Mouse (Mus musculus) forebrain, embryonic 11.5 days (tissue): ENCODE results near the gene Phyhipl. TPM values are rescaled to one million over a fixed set of nuclear protein-coding genes. Genes with fewer than 3 reads are reported as not detected.

Source experiments
- ATAC-seq: fragments of 200-750 bp; cut with Nextera tagmentation; replicated peaks from 2 replicates; pipeline ENCODE4 v1.8.0; 2017; ENCODE audit warnings: moderate TSS enrichment; ENCODE audit not compliant: low FRiP score
- DNase-seq: peaks from one replicate; pipeline ENCODE4 v3.0.0-alpha.2; 2017; ENCODE audit warnings: low spot score
- H3K27ac ChIP-seq: fragments of 300-500 bp; sonication (generic); 2 replicates; pipeline ENCODE4 v1.5.1; 2014; ENCODE audit warnings: low read depth, low read length
- H3K27me3 ChIP-seq: fragments of 300-500 bp; sonication (generic); 2 replicates; pipeline ENCODE4 v1.6.1; 2014; ENCODE audit warnings: mild to moderate bottlenecking, low read length, mixed read lengths; ENCODE audit not compliant: control insufficient read depth, insufficient read depth
- H3K36me3 ChIP-seq: fragments of 300-500 bp; sonication (generic); 2 replicates; pipeline ENCODE4 v1.6.1; 2014; ENCODE audit warnings: mild to moderate bottlenecking, low read length, moderate library complexity, mixed read lengths; ENCODE audit not compliant: control insufficient read depth, insufficient read depth
- H3K4me1 ChIP-seq: fragments of 300-500 bp; sonication (generic); replicated peaks from 2 replicates; pipeline ENCODE4 v1.6.1; 2014; ENCODE audit warnings: low read length, mixed read lengths; ENCODE audit not compliant: control insufficient read depth, insufficient read depth
- H3K4me2 ChIP-seq: fragments of 300-500 bp; sonication (generic); 2 replicates; pipeline ENCODE4 v1.6.1; 2014; ENCODE audit warnings: low read depth, mild to moderate bottlenecking, low read length, moderate library complexity, mixed read lengths; ENCODE audit not compliant: severe bottlenecking
- H3K4me3 ChIP-seq: fragments of 300-500 bp; sonication (generic); 2 replicates; pipeline ENCODE4 v1.5.1; 2014; ENCODE audit warnings: low read depth, low read length
- H3K9ac ChIP-seq: fragments of 300-500 bp; sonication (generic); 2 replicates; pipeline ENCODE4 v1.6.1; 2014; ENCODE audit warnings: low read length
- H3K9me3 ChIP-seq: fragments of 300-500 bp; sonication (generic); 2 replicates; pipeline ENCODE4 v1.6.1; 2016; ENCODE audit warnings: low read length, mixed read lengths; ENCODE audit not compliant: control insufficient read depth
- WGBS: fragments of 180-500 bp; shearing (Covaris S2); extraction: QIAGEN DNeasy Blood & Tissue Kit; methylation state at CpG from one replicate; pipeline ENCODE4 v1.1.7; 2014; 5-methylcytosine and 5-hydroxymethylcytosine counted together
- polyA plus RNA-seq: library from polyadenylated mRNA; unstranded; fragments of >200 nt; fragmentation: Nextera tagmentation; extraction: Ambion mirVana; gene quantifications from 2 replicates; pipeline ENCODE4 v1.2.1, GENCODE M21; 2014

The Phyhipl gene
- polyA plus RNA-seq, 1 experiment from 2014 or later: 34.5 TPM

- ATAC-seq: no peak
- no peak for DNase-seq
- Histone ChIP-seq H3K36me3 (no peaks in the 10 kb centered on the region), H3K9ac (no peak overlapping the region), H3K4me3 (no peak overlapping the region), H3K4me2 (no peak overlapping the region), H3K4me1 (no peaks in the 10 kb centered on the region), H3K27ac (no peak overlapping the region), H3K27me3 (no peaks in the 10 kb centered on the region), H3K9me3 (no peaks in the 10 kb centered on the region)
- 81% methylated on average over 7 of the region's 7 CpGs for WGBS
Observed at GRCm38 (mm10) chr10:70581556-70582211, 74.1 kb downstream of the Phyhipl start.

- Histone ChIP-seq H3K9ac (no peak overlapping the region), H3K9me3 (no peaks in the 10 kb centered on the region), H3K36me3 (no peaks in the 10 kb centered on the region), H3K4me2 (no peak overlapping the region), H3K27me3 (no peaks in the 10 kb centered on the region), H3K27ac (no peak overlapping the region), H3K4me3 (no peak overlapping the region), H3K4me1 (no peaks in the 10 kb centered on the region)
- ATAC-seq (no peak), DNase-seq (peak; percentile 78)
- 29% methylated on average over 3 of the region's 3 CpGs for WGBS
Observed at GRCm38 (mm10) chr10:70563636-70564035, 92.1 kb downstream of the Phyhipl start.

GRCm38 (mm10) chr10:70552531-70552930 is 103.2 kb downstream of the Phyhipl start:
- ATAC-seq: no peak

DNA sequence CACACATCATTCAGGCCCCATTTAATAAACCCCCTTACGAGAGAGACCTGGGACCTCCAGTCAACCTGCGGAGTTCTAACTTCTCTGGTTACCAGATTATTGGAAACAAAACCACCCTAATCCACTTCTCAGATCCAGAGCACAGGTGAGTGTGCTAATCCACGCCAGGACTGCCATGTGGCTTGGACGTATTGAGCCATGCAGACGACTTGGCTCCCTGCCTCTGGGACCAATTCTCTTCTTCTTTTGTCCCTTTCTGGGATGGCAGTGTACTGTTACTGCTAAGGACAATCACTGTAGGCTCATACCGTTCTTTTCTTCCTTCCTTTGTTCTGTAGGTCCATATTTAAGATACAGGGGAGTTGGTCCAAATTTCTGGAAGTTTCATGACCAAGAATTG is 112.9 kb downstream of the Phyhipl start:
- H3K9me3 ChIP-seq: no peaks in the 10 kb centered on the region
- DNase-seq: no peak
- 77% methylated on average over 6 of the region's 6 CpGs for WGBS

More at GRCm38 (mm10) chr10:70552531-70552930, 103.2 kb downstream of the Phyhipl start:
- Histone ChIP-seq H3K4me2 (no peak overlapping the region), H3K27ac (no peak overlapping the region), H3K27me3 (no peaks in the 10 kb centered on the region), H3K9me3 (no peaks in the 10 kb centered on the region), H3K4me1 (no peaks in the 10 kb centered on the region), H3K36me3 (no peaks in the 10 kb centered on the region), H3K9ac (no peak overlapping the region), H3K4me3 (no peak overlapping the region)
- WGBS: 92% methylated on average over 3 of the region's 3 CpGs
- no peak for DNase-seq

DNA sequence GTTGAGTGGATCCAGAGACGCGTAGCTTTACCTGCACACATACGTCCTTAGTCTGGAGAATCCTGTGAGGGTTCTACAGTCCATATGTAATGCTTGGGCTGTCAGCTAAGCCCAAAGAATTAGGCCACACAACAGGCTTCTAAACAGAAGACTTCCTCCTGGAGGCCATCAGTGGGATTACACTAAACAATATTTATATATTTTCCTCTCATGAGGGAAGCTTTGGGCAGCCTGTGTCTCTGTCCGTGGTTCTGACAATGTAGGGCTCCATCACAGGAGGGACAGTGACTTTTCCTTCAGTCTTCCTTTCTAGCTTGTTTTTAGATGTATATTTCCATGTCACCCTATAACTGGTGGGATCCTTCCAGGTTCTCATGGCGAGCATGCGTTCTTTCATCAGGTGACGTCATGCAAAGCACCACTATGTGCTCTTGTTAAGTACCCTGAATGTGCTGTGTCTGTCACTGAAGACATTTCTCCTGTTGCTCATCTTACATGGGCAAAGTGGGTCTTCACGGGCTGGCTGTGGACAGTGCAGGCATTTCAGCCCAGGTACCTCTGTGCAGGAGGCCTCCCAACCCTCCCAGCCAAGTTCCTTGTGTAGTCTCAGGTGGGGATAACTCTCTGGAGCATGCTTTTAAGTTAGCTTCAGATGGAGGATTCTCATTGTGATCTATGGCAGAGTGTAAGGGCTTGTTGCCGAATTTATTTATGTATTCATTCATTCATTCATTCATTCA is 115.1 kb downstream of the Phyhipl start:
- Histone ChIP-seq H3K4me3 (no peak overlapping the region), H3K4me2 (no peak overlapping the region), H3K9me3 (no peaks in the 10 kb centered on the region), H3K27ac (no peak overlapping the region), H3K27me3 (no peaks in the 10 kb centered on the region), H3K9ac (no peak overlapping the region), H3K36me3 (no peaks in the 10 kb centered on the region), H3K4me1 (no peaks in the 10 kb centered on the region)
- WGBS: 84% methylated on average over 9 of the region's 9 CpGs
- DNase-seq (no peak), ATAC-seq (no peak)

More for the DNA sequence above, 112.9 kb downstream of the Phyhipl start:
- no peaks in the 10 kb centered on the region for H3K36me3 ChIP-seq
- no peak overlapping the region for H3K4me3 ChIP-seq
- no peaks in the 10 kb centered on the region for H3K4me1 ChIP-seq
- H3K4me2 ChIP-seq: no peak overlapping the region
- no peaks in the 10 kb centered on the region for H3K27me3 ChIP-seq
- no peak overlapping the region for H3K9ac ChIP-seq
- no peak for ATAC-seq
- no peak overlapping the region for H3K27ac ChIP-seq

- 96% methylated on average over 9 of the region's 9 CpGs for WGBS
- no peak overlapping the region for H3K4me2 ChIP-seq
Observed at GRCm38 (mm10) chr10:70539251-70539650, 116.5 kb downstream of the Phyhipl start.

DNA sequence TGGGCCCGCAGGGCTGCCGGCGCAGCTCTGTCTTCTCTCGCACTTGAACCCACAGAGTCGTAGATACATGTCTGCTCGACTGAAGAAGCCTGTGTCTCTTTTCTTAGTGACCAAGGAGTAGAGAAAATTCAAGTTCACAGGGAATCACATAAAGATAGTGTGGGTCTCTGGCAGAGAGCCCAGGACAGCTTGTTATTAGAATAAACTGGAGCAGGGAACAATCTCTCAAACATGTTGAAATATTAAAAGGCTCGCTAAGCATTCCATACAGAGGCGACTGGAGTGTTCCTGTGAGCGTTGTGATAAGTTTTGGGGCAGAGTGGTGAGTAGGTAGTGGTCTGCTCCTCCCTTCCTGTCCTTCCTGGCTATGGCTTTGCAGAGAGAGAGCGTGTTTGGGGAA is 118.1 kb downstream of the Phyhipl start:
- Histone ChIP-seq H3K27ac (no peak overlapping the region), H3K27me3 (no peaks in the 10 kb centered on the region), H3K4me1 (no peaks in the 10 kb centered on the region), H3K4me2 (no peak overlapping the region), H3K9me3 (no peaks in the 10 kb centered on the region), H3K36me3 (no peaks in the 10 kb centered on the region; the same call in 1 of the 2 replicates), H3K9ac (no peak overlapping the region), H3K4me3 (no peak overlapping the region)
- 93% methylated on average over 10 of the region's 10 CpGs for WGBS
- DNase-seq (no peak), ATAC-seq (no peak)

More at GRCm38 (mm10) chr10:70539251-70539650, 116.5 kb downstream of the Phyhipl start:
- no peaks in the 10 kb centered on the region for H3K4me1 ChIP-seq
- no peaks in the 10 kb centered on the region for H3K27me3 ChIP-seq
- H3K27ac ChIP-seq: no peak overlapping the region
- no peaks in the 10 kb centered on the region for H3K9me3 ChIP-seq
- H3K4me3 ChIP-seq: no peak overlapping the region
- H3K9ac ChIP-seq: no peak overlapping the region
- no peak for ATAC-seq
- H3K36me3 ChIP-seq: no peaks in the 10 kb centered on the region; the same call in 1 of the 2 replicates
- DNase-seq: no peak

DNA sequence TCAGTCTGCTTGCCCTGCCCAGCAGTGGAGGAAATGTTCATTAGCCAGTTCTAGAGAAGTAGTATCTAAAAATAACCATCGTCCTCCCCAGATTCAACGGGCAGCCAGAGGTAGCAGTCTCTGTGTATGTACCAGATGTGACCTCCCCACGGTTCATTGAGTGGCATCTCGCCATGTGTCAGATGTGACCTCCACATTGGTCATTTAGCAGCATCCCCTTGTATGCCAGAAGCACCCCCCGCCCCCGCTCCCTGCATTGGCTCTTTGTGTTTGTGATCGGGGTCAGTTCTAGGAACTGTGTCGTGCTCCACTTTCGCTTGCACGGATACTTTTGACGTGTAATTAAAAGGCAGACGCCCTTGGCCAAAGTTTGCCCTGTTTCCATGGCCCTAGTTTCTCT is 120.4 kb downstream of the Phyhipl start:
- Histone ChIP-seq H3K27me3 (no peaks in the 10 kb centered on the region), H3K4me3 (no peak overlapping the region), H3K4me1 (no peaks in the 10 kb centered on the region), H3K36me3 (no peaks in the 10 kb centered on the region; the same call in 1 of the 2 replicates), H3K9me3 (no peaks in the 10 kb centered on the region), H3K9ac (no peak overlapping the region), H3K4me2 (no peak overlapping the region), H3K27ac (no peak overlapping the region)
- 93% methylated on average over 12 of the region's 12 CpGs for WGBS
- ATAC-seq: no peak
- no peak for DNase-seq
